20 mouse cellular contexts compared by ENCODE assay signal in genomic region chr13:104608516-104608915, GRCm38 (mm10).
DNase-seq lines count a peak whose midpoint lies in the region; ATAC-seq lines count a peak whose summit lies in the region.
"Had no signal": no experiment of that assay in that cellular context is flagged by ENCODE, and none has a peak within 500 bp of the region (broad histone marks: within the 10 kb centered on the region; RNA-seq: fewer than 3 reads in every experiment).

No protein-coding gene starts in this region.

- no peak for ATAC-seq in kidney, embryonic 15.5 days (replicated peaks; ENCODE audit: low FRiP score)
- peak; percentile 87 for ATAC-seq in intestine, embryonic 16.5 days
- no peak for ATAC-seq in megakaryocyte-erythroid progenitor cell, adult 5-6 weeks (replicated peaks; ENCODE audit: low FRiP score, low TSS enrichment, poor library complexity, severe bottlenecking)
- ATAC-seq: forebrain, embryonic 14.5 days had no signal

- H3K27ac ChIP-seq in kidney, embryonic 15.5 days = 0 out of 2 replicates have a peak overlapping the region, but pooled peaks have one; percentile 14
- H3K27ac ChIP-seq in embryonic facial prominence, embryonic 10.5 days (replicated peaks) = peak overlapping the region; percentile 72
- H3K27ac ChIP-seq in intestine, embryonic 16.5 days (ENCODE audit: low read length) = no peak overlapping the region
- H3K27ac ChIP-seq: heart, embryonic 13.5 days; hindbrain, embryonic 15.5 days had no signal

- 82% methylated on average over 18 of the region's 18 CpGs for WGBS in kidney, embryonic 15.5 days
- WGBS in embryonic facial prominence, embryonic 10.5 days = 71% methylated on average over 18 of the region's 18 CpGs
- WGBS in intestine, embryonic 16.5 days = 79% methylated on average over 18 of the region's 18 CpGs

- no peak overlapping the region for H3K4me3 ChIP-seq in kidney, embryonic 15.5 days (replicated peaks)
- H3K4me3 ChIP-seq in embryonic facial prominence, embryonic 10.5 days = no peak overlapping the region
- H3K4me3 ChIP-seq in intestine, embryonic 16.5 days (ENCODE audit: low read length) = no peak overlapping the region
- H3K4me3 ChIP-seq: heart, embryonic 13.5 days; hindbrain, embryonic 15.5 days had no signal

- H3K9me3 ChIP-seq in kidney, embryonic 15.5 days (replicated peaks) = no peaks in the 10 kb centered on the region
- no peaks in the 10 kb centered on the region for H3K9me3 ChIP-seq in embryonic facial prominence, embryonic 10.5 days
- no peaks in the 10 kb centered on the region for H3K9me3 ChIP-seq in intestine, embryonic 16.5 days (ENCODE audit: control insufficient read depth, low read length)
- H3K9me3 ChIP-seq: G1E; heart, embryonic 13.5 days; hindbrain, embryonic 15.5 days had no signal

- no peak overlapping the region for H3K9ac ChIP-seq in kidney, embryonic 15.5 days
- no peak overlapping the region for H3K9ac ChIP-seq in intestine, embryonic 16.5 days (ENCODE audit: low read depth, low read length)
- H3K9ac ChIP-seq: heart, embryonic 13.5 days; hindbrain, embryonic 15.5 days had no signal

- no peak overlapping the region for H3K4me2 ChIP-seq in kidney, embryonic 15.5 days
- peak overlapping the region; percentile 33; the same call in 1 of the 2 replicates for H3K4me2 ChIP-seq in intestine, embryonic 16.5 days (ENCODE audit: low read depth, low read length)
- H3K4me2 ChIP-seq: heart, embryonic 13.5 days; hindbrain, embryonic 15.5 days had no signal

- no peaks in the 10 kb centered on the region for H3K27me3 ChIP-seq in kidney, embryonic 15.5 days
- H3K27me3 ChIP-seq in embryonic facial prominence, embryonic 10.5 days (replicated peaks; ENCODE audit: low read depth, poor library complexity, severe bottlenecking) = no peaks in the 10 kb centered on the region
- H3K27me3 ChIP-seq in intestine, embryonic 16.5 days (replicated peaks; ENCODE audit: control insufficient read depth, insufficient read depth, low read length) = no peaks in the 10 kb centered on the region
- H3K27me3 ChIP-seq: CH12.LX; heart, embryonic 13.5 days; hindbrain, embryonic 15.5 days had no signal

- peaks cover 8% of the 10 kb centered on the region; the same call in 1 of the 2 replicates for H3K4me1 ChIP-seq in kidney, embryonic 15.5 days
- peaks cover 11% of the 10 kb centered on the region for H3K4me1 ChIP-seq in embryonic facial prominence, embryonic 10.5 days
- H3K4me1 ChIP-seq in intestine, embryonic 16.5 days (ENCODE audit: control insufficient read depth, insufficient read depth, low read length) = no peaks in the 10 kb centered on the region
- H3K4me1 ChIP-seq: hindbrain, embryonic 15.5 days had no signal

- H3K36me3 ChIP-seq in kidney, embryonic 15.5 days = no peaks in the 10 kb centered on the region
- H3K36me3 ChIP-seq in embryonic facial prominence, embryonic 10.5 days (replicated peaks) = no peaks in the 10 kb centered on the region
- no peaks in the 10 kb centered on the region for H3K36me3 ChIP-seq in intestine, embryonic 16.5 days (ENCODE audit: control insufficient read depth, insufficient read depth, low read length)
- H3K36me3 ChIP-seq: G1E; heart, embryonic 13.5 days; hindbrain, embryonic 15.5 days had no signal

- DNase-seq in kidney, adult 8-10 months = no peak
- no peak for DNase-seq in embryonic facial prominence, embryonic 10.5 days (ENCODE audit: low spot score)
- DNase-seq in testis, postnatal 14 days (ENCODE audit: low spot score) = peak; percentile 55
- no peak for DNase-seq in left cerebral cortex, postnatal 4 days
- DNase-seq: adrenal gland, postnatal 10 days; cerebellum, adult 11 months; cerebellum, adult 8-10 months; cerebellum, postnatal 14 days; embryo, embryonic 11 days; gastrocnemius, postnatal 36 days; heart, adult 18-20 months; heart, postnatal 36 days had no signal

- intact Hi-C loops in left cerebral cortex, postnatal 4 days (cut with DNase I) = no loop called here
